Mouse (Mus musculus) lung, embryonic 16.5 days (tissue): ENCODE results near the gene Kat6b. TPM values are rescaled to one million over a fixed set of nuclear protein-coding genes. Genes with fewer than 3 reads are reported as not detected.
A peak's percentile ranks its signal among the peaks of the same experiment; 100 is the strongest.

ENCODE experiments used
- ATAC-seq: fragments of 200-750 bp; cut with Nextera tagmentation; 2 replicates; pipeline ENCODE4 v1.8.0; 2017; ENCODE audit warnings: low read depth, mild to moderate bottlenecking, moderate library complexity
- H3K27ac ChIP-seq: fragments of 300-500 bp; sonication (generic); 2 replicates; pipeline ENCODE4 v1.5.1; 2014; ENCODE audit warnings: mild to moderate bottlenecking, control low read depth, low read length
- H3K27me3 ChIP-seq: fragments of 300-500 bp; sonication (generic); 2 replicates; pipeline ENCODE4 v1.6.1; 2014; ENCODE audit warnings: low read depth, low read length, mixed read lengths; ENCODE audit not compliant: control insufficient read depth, insufficient read depth
- H3K36me3 ChIP-seq: fragments of 300-500 bp; sonication (generic); 2 replicates; pipeline ENCODE4 v1.6.1; 2014; ENCODE audit warnings: low read length; ENCODE audit not compliant: control insufficient read depth, insufficient read depth
- H3K4me1 ChIP-seq: fragments of 300-500 bp; sonication (generic); replicated peaks from 2 replicates; pipeline ENCODE4 v1.6.1; 2014; ENCODE audit warnings: low read length, mixed read lengths; ENCODE audit not compliant: control insufficient read depth, insufficient read depth
- H3K4me2 ChIP-seq: fragments of 300-500 bp; sonication (generic); 2 replicates; pipeline ENCODE4 v1.6.1; 2014; ENCODE audit warnings: low read depth, low read length, control low read depth
- H3K4me3 ChIP-seq: fragments of 300-500 bp; sonication (generic); 2 replicates; pipeline ENCODE4 v1.5.1; 2014; ENCODE audit warnings: mild to moderate bottlenecking, low read length, control low read depth
- H3K9ac ChIP-seq: fragments of 300-500 bp; sonication (generic); 2 replicates; pipeline ENCODE4 v1.6.1; 2014; ENCODE audit warnings: low read length, control low read depth
- H3K9me3 ChIP-seq: fragments of 300-500 bp; sonication (generic); 2 replicates; pipeline ENCODE4 v1.6.1; 2016; ENCODE audit warnings: low read length; ENCODE audit not compliant: control insufficient read depth
- WGBS: fragments of 180-500 bp; shearing (Covaris S2); extraction: QIAGEN DNeasy Blood & Tissue Kit; methylation state at CpG from one replicate; pipeline ENCODE4 v1.1.7; 2014; 5-methylcytosine and 5-hydroxymethylcytosine counted together
- polyA plus RNA-seq: library from polyadenylated mRNA; unstranded; fragments of >200 nt; fragmentation: Nextera tagmentation; extraction: Ambion mirVana; gene quantifications from 2 replicates; pipeline ENCODE4 v1.2.1, GENCODE M21; 2015

Gene Kat6b
- polyA plus RNA-seq, 1 experiment from 2014 or later, result 10.5 TPM

DNA sequence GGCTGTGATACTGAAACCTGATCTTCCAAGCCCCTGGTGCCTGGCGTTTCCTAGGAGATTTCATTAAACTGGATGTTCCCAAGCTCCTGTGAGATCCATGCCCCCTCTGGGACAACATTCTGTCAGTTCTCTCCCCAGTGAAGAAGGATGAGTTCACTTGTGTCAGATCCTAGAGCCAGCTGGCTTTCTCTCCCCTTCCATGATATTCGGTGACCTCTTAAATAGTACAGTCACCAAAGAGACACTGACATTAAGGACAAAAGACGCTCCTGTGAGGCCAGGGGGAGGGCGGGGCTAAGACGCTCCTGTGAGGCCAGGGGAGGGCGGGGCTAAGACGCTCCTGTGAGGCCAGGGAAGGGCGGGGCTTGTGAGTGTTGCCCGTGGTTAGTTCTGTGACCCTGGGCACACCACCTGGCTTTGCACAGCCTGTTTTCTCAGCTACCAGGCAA is 201.5 kb downstream of the Kat6b start:
- Histone ChIP-seq H3K4me1 (peaks cover 19% of the 10 kb centered on the region), H3K4me3 (peak overlapping the region; percentile 14), H3K9ac (0 out of 2 replicates have a peak overlapping the region, but pooled peaks have one; percentile 14), H3K4me2 (peak overlapping the region; percentile 43), H3K27ac (no peak overlapping the region), H3K9me3 (no peaks in the 10 kb centered on the region), H3K27me3 (peaks cover 3% of the 10 kb centered on the region), H3K36me3 (no peaks in the 10 kb centered on the region)
- WGBS, result 2% methylated on average over 9 of the region's 9 CpGs
- peak; percentile 65 for ATAC-seq

DNA sequence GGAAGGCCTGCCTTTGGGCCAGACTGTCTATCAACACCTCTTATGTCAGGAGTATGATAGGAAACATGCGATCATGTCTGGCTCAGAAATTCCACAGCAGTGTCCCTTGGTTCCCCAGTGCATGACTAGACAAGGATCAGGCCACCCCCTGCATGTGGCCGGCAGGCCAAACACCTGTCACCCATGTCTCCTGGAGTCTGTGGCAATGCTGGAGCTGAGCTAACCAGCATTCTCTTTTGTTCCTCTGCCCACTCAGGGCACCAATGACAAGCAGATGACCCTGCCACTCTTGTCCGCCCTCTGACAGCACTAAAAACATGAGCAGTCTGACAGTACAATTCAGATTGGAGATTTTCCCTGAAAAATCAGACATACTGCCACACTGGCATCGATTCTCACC is 202.6 kb downstream of the Kat6b start:
- no peak overlapping the region for H3K27ac ChIP-seq
- 79% methylated on average over 4 of the region's 4 CpGs for WGBS
- no peak for ATAC-seq

DNA sequence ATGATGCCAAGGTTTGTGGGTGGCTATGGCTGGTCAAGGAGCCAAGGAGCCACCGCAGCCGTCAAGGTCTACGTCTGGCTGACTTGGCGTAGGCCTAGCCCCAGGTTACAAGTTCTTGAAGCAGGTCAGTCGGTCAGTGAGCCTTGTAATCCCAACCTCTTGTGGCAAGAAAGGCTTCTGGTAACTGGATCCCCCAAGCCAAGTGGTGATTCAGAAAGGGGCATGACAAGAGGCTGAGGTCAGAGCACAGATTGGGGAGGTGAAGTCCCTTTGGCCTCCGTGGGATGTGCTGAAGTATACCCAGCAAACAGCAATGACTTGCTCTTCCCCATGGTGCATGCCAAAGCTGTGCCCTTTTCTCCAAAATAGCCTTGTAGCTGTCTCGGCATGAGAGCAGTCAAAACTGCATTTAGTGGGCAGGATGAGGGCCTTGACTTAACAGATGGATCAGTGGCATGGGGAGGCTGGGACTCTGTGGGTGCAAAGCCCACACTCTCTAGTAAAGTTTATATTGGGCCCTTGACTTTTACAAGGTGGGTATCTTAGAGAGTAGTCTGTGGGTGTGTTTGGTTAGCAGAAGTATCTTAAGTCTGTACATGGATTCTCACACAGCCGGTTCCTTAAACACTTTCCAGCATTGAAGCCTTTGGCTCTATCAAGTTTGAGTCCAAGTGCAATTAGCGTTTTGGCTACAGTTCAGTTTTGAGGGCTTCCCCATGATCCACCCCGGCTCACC is 204.3 kb downstream of the Kat6b start:
- Histone ChIP-seq H3K4me2 (no peak overlapping the region), H3K27ac (no peak overlapping the region)

More for the DNA sequence above, 202.6 kb downstream of the Kat6b start:
- Histone ChIP-seq H3K4me2 (no peak overlapping the region), H3K4me3 (no peak overlapping the region), H3K36me3 (no peaks in the 10 kb centered on the region), H3K9ac (no peak overlapping the region), H3K27me3 (peaks cover 3% of the 10 kb centered on the region), H3K4me1 (peaks cover 19% of the 10 kb centered on the region), H3K9me3 (no peaks in the 10 kb centered on the region)

DNA sequence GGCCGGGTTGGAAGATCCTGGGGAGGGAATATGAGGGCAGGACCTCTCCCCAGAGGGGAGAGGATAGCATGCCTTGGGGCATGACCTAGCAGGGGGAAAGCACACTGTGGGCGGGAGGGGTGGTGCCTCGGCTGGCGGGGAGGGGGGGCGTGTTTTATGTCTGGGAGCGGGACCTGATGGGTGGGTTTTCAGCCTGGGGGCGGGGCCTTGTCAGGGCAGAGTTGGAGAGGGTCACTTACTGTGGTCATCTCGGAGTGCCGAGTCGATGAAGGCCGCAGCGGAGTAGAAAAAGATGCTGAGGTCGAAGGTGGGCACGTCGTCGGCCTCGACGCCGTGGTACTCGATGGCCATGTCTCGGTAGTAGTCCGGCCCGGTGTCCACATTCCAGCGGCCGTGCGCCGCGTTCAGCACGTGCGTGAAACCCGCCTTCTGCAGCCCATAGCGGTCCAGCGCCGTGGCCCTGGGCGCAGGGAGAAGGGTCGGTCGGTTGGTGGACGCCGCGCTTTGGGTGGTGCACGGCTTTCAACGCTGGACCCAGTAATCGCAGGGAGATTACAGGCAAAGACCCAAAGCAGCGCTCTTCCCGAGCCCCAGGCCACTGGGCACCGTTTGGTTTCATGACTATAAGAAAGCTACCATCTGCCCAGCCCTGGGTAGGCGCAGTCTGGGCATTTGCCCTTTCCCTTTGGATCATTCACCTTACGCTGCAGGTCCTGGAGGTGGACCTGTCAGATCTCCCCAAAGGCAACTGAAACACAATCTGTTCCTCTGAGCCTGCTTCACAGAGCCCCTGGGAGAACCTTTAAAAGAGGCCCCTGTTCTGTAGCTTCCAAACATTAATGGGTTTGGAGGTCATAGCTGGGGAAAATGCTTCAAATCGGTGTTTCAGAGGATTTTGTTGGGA is 205.4 kb downstream of the Kat6b start:
- H3K9ac ChIP-seq, result peak overlapping the region; percentile 36; the same call in 1 of the 2 replicates
- H3K4me3 ChIP-seq, result peak overlapping the region; percentile 41
- no peaks in the 10 kb centered on the region for H3K9me3 ChIP-seq
- peaks cover 3% of the 10 kb centered on the region for H3K27me3 ChIP-seq
- peaks cover 12% of the 10 kb centered on the region for H3K4me1 ChIP-seq
- 15% methylated on average over 44 of the region's 49 CpGs for WGBS
- peak; percentile 29; the same call in 1 of the 2 replicates for ATAC-seq
- H3K27ac ChIP-seq, result no peak overlapping the region
- H3K4me2 ChIP-seq, result peak overlapping the region; percentile 70
- H3K36me3 ChIP-seq, result no peaks in the 10 kb centered on the region

More for the DNA sequence above, 204.3 kb downstream of the Kat6b start:
- H3K4me1 ChIP-seq, result peaks cover 12% of the 10 kb centered on the region
- WGBS, result 78% methylated on average over 10 of the region's 10 CpGs
- ATAC-seq, result no peak
- no peak overlapping the region for H3K9ac ChIP-seq
- H3K4me3 ChIP-seq, result no peak overlapping the region
- peaks cover 3% of the 10 kb centered on the region for H3K27me3 ChIP-seq
- H3K9me3 ChIP-seq, result no peaks in the 10 kb centered on the region
- H3K36me3 ChIP-seq, result no peaks in the 10 kb centered on the region

DNA sequence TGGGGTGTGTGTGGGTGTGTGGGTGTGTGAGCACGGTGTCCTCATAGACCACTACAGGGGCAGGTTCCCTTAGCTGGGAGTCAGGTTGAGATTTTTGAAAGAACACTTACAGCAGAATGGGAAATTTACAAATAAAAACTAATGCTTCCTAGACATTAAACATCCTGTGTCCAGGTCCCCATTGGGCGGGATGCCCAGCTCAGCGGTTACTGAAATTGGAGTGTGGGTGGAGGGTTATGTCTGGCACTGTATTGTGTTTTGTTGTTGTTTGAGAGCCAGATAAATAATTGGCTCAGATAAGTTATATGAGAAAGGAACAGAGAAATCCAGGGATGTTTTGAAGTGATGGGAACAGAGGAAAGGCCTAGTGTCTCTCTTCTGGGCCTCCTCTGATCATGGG is 209.8 kb downstream of the Kat6b start:
- WGBS, result 69% methylated on average over 3 of the region's 3 CpGs
- peaks cover 3% of the 10 kb centered on the region for H3K27me3 ChIP-seq
- no peak overlapping the region for H3K4me2 ChIP-seq
- no peak overlapping the region for H3K4me3 ChIP-seq
- no peak overlapping the region for H3K27ac ChIP-seq
- peaks cover 7% of the 10 kb centered on the region for H3K4me1 ChIP-seq
- ATAC-seq, result no peak
- peaks cover 3% of the 10 kb centered on the region; the same call in 1 of the 2 replicates for H3K9me3 ChIP-seq
- H3K36me3 ChIP-seq, result no peaks in the 10 kb centered on the region
- no peak overlapping the region for H3K9ac ChIP-seq

DNA sequence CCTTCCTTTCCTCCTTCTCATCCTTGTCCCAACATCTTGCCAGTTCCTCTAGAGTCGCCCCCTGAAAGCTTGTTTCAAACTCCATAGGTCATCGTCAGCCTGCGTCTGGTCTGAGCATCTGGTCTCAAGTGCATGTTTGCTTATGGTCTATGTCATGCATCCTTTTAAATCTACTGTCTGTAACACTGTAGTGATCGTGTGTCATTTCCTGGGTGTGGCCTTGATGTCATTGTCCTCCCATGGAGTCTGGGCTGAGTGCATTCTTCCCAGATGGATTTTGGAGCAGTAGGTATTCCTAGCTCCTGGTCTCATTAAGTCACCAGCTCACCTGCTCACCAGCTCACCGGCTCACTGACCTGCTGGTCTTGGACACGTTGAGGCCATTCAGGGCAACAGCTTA is 213.8 kb downstream of the Kat6b start:
- H3K4me1 ChIP-seq, result no peaks in the 10 kb centered on the region
- ATAC-seq, result no peak
- no peak overlapping the region for H3K27ac ChIP-seq
- H3K4me3 ChIP-seq, result no peak overlapping the region
- H3K36me3 ChIP-seq, result no peaks in the 10 kb centered on the region
- H3K27me3 ChIP-seq, result no peaks in the 10 kb centered on the region
- WGBS, result 67% methylated on average over 6 of the region's 6 CpGs
- no peak overlapping the region for H3K4me2 ChIP-seq
- H3K9me3 ChIP-seq, result peaks cover 3% of the 10 kb centered on the region; the same call in 1 of the 2 replicates
- no peak overlapping the region for H3K9ac ChIP-seq

DNA sequence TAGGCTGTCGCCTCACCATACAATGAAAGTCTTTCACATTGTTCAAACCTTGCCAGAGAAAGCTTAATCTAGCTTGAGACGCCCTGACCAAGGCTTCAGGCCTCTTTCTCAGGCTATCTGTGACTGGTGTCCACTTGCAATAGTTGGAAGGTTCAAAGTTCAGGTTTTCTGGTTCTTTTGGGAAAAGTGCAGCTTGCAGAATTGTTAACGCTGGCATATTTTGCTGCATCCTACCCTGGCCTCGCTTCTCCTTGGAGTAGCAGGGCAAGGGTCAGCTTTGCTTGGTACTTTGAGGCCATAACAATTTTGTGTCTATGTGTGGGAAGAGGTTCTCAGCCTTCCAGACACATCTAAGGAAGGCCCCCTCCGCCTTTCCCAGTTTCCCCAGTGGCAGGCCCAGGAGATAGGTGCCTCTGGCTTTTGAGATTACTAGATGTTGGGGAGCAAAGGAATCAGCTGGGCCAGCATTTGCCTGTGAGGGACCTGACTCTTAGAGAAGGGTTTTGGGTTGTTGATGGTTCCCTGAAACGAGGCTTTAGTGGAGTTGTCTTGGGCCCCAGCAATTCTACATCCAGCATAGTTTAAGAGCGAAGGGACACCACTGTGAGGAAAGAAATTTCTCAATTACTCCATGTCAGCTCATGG is 215.1 kb downstream of the Kat6b start:
- ATAC-seq, result no peak
- Histone ChIP-seq H3K4me1 (no peaks in the 10 kb centered on the region), H3K9ac (no peak overlapping the region), H3K27me3 (no peaks in the 10 kb centered on the region), H3K27ac (no peak overlapping the region), H3K4me2 (no peak overlapping the region), H3K36me3 (no peaks in the 10 kb centered on the region), H3K9me3 (peaks cover 3% of the 10 kb centered on the region; the same call in 1 of the 2 replicates), H3K4me3 (no peak overlapping the region)
- WGBS, result 75% methylated on average over 7 of the region's 7 CpGs

DNA sequence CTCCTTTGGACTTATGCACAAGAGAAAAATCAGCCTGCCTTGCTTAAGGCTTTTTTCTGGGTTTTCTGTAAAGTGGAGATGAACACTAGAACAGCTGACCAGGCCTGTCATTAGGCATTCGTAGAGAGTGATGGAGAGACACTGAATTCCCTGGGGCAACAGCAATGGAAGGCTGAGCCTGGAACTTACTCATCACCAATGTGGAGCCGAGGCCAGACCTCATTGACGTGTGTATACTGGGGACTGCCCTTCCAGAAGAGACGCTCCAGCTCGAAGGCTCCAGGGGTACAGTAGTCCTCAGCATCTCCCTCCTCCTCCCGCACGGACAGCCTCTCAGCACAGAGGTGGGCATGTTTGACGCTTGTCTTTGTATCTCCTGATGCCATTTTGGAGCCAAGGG is 221.5 kb downstream of the Kat6b start:
- no peak for ATAC-seq
- Histone ChIP-seq H3K36me3 (no peaks in the 10 kb centered on the region), H3K4me1 (peaks cover 24% of the 10 kb centered on the region), H3K4me2 (no peak overlapping the region), H3K9ac (no peak overlapping the region), H3K27ac (0 out of 2 replicates have a peak overlapping the region, but pooled peaks have one; percentile 5), H3K27me3 (no peaks in the 10 kb centered on the region), H3K4me3 (no peak overlapping the region), H3K9me3 (no peaks in the 10 kb centered on the region)
- whole genome bisulfite sequencing, result 74% methylated on average over 8 of the region's 8 CpGs
